Mouse (Mus musculus): Measurements from ENCODE around the gene Fbxo11. TPM values are rescaled to one million over a fixed set of nuclear protein-coding genes. Genes with fewer than 3 reads are reported as not detected.

Gene Fbxo11
- polyA plus RNA-seq, 1 experiment from 2014 or later: 32.2 TPM

- H3K36me3 ChIP-seq (ENCODE audit: control insufficient read depth, insufficient read depth, low read length): no peaks in the 10 kb centered on the region
- H3K9ac ChIP-seq (ENCODE audit: low read length): peak overlapping the region; percentile 100
- peak overlapping the region; percentile 96 for H3K4me3 ChIP-seq (ENCODE audit: low read depth, low read length)
- H3K9me3 ChIP-seq (ENCODE audit: control insufficient read depth, low read length): no peaks in the 10 kb centered on the region
- peaks cover 7% of the 10 kb centered on the region; the same call in 1 of the 2 replicates for H3K4me1 ChIP-seq (ENCODE audit: control insufficient read depth, insufficient read depth, low read length)
- no peaks in the 10 kb centered on the region for H3K27me3 ChIP-seq (ENCODE audit: control insufficient read depth, insufficient read depth, low read length)
- DNase-seq (ENCODE audit: low spot score) (peak; percentile 77), ATAC-seq (ENCODE audit: insufficient number of reproducible peaks, low FRiP score, low TSS enrichment, low read depth) (peak; percentile 7; the same call in 1 of the 2 replicates)
- under 1% methylated on average over 42 of the region's 67 CpGs for WGBS
- H3K27ac ChIP-seq (replicated peaks; ENCODE audit: low read depth, low read length): peak overlapping the region; percentile 100
- H3K4me2 ChIP-seq (ENCODE audit: low read depth, severe bottlenecking): peak overlapping the region; percentile 76
Observed at GRCm38 (mm10) chr17:88064347-88065030, 602 bp downstream of the Fbxo11 start.

- H3K4me1 ChIP-seq (ENCODE audit: control insufficient read depth, insufficient read depth, low read length): peaks cover 7% of the 10 kb centered on the region; the same call in 1 of the 2 replicates
- under 1% methylated on average over 23 of the region's 23 CpGs for WGBS
- DNase-seq (ENCODE audit: low spot score) (peak; percentile 71), ATAC-seq (ENCODE audit: insufficient number of reproducible peaks, low FRiP score, low TSS enrichment, low read depth) (no peak)
- H3K4me2 ChIP-seq (ENCODE audit: low read depth, severe bottlenecking): peak overlapping the region; percentile 76
- peak overlapping the region; percentile 96 for H3K4me3 ChIP-seq (ENCODE audit: low read depth, low read length)
- H3K27ac ChIP-seq (replicated peaks; ENCODE audit: low read depth, low read length): peak overlapping the region; percentile 100; the same call in 1 of the 2 replicates
- no peaks in the 10 kb centered on the region for H3K9me3 ChIP-seq (ENCODE audit: control insufficient read depth, low read length)
- H3K36me3 ChIP-seq (ENCODE audit: control insufficient read depth, insufficient read depth, low read length): no peaks in the 10 kb centered on the region
- H3K27me3 ChIP-seq (ENCODE audit: control insufficient read depth, insufficient read depth, low read length): no peaks in the 10 kb centered on the region
- H3K9ac ChIP-seq (ENCODE audit: low read length): peak overlapping the region; percentile 100
Observed at GRCm38 (mm10) chr17:88063980-88064346, 1.1 kb downstream of the Fbxo11 start.

- peak overlapping the region; percentile 76 for H3K4me2 ChIP-seq (ENCODE audit: low read depth, severe bottlenecking)
- peaks cover 7% of the 10 kb centered on the region; the same call in 1 of the 2 replicates for H3K4me1 ChIP-seq (ENCODE audit: control insufficient read depth, insufficient read depth, low read length)
- no peak overlapping the region for H3K27ac ChIP-seq (replicated peaks; ENCODE audit: low read depth, low read length)
- DNase-seq (ENCODE audit: low spot score) (no peak), ATAC-seq (ENCODE audit: insufficient number of reproducible peaks, low FRiP score, low TSS enrichment, low read depth) (no peak)
- WGBS: 49% methylated on average over 8 of the region's 8 CpGs
- no peak overlapping the region for H3K9ac ChIP-seq (ENCODE audit: low read length)
- H3K4me3 ChIP-seq (ENCODE audit: low read depth, low read length): peak overlapping the region; percentile 96
- no peaks in the 10 kb centered on the region for H3K9me3 ChIP-seq (ENCODE audit: control insufficient read depth, low read length)
- H3K36me3 ChIP-seq (ENCODE audit: control insufficient read depth, insufficient read depth, low read length): no peaks in the 10 kb centered on the region
- no peaks in the 10 kb centered on the region for H3K27me3 ChIP-seq (ENCODE audit: control insufficient read depth, insufficient read depth, low read length)
Observed at GRCm38 (mm10) chr17:88062860-88063580, 2.1 kb downstream of the Fbxo11 start.

- WGBS: 79% methylated on average over 3 of the region's 3 CpGs
- no peak overlapping the region for H3K4me2 ChIP-seq (ENCODE audit: low read depth, severe bottlenecking)
Observed at GRCm38 (mm10) chr17:88061942-88062341, 3.1 kb downstream of the Fbxo11 start.

GRCm38 (mm10) chr17:88058280-88058679 lies 6.8 kb downstream of the Fbxo11 start:
- no peaks in the 10 kb centered on the region for H3K9me3 ChIP-seq (ENCODE audit: control insufficient read depth, low read length)
- no peak overlapping the region for H3K27ac ChIP-seq (replicated peaks; ENCODE audit: low read depth, low read length)
- H3K4me2 ChIP-seq (ENCODE audit: low read depth, severe bottlenecking): no peak overlapping the region
- 78% methylated on average over 2 of the region's 2 CpGs for WGBS
- DNase-seq (ENCODE audit: low spot score) (no peak), ATAC-seq (ENCODE audit: insufficient number of reproducible peaks, low FRiP score, low TSS enrichment, low read depth) (no peak)
- H3K4me1 ChIP-seq (ENCODE audit: control insufficient read depth, insufficient read depth, low read length): peaks cover 5% of the 10 kb centered on the region; the same call in 1 of the 2 replicates
- no peaks in the 10 kb centered on the region for H3K27me3 ChIP-seq (ENCODE audit: control insufficient read depth, insufficient read depth, low read length)
- no peaks in the 10 kb centered on the region for H3K36me3 ChIP-seq (ENCODE audit: control insufficient read depth, insufficient read depth, low read length)
- no peak overlapping the region for H3K9ac ChIP-seq (ENCODE audit: low read length)
- no peak overlapping the region for H3K4me3 ChIP-seq (ENCODE audit: low read depth, low read length)

More at GRCm38 (mm10) chr17:88061942-88062341, 3.1 kb downstream of the Fbxo11 start:
- Histone ChIP-seq H3K4me1 (ENCODE audit: control insufficient read depth, insufficient read depth, low read length) (peaks cover 7% of the 10 kb centered on the region; the same call in 1 of the 2 replicates), H3K27me3 (ENCODE audit: control insufficient read depth, insufficient read depth, low read length) (no peaks in the 10 kb centered on the region), H3K27ac (replicated peaks; ENCODE audit: low read depth, low read length) (no peak overlapping the region), H3K9me3 (ENCODE audit: control insufficient read depth, low read length) (no peaks in the 10 kb centered on the region), H3K4me3 (ENCODE audit: low read depth, low read length) (no peak overlapping the region), H3K36me3 (ENCODE audit: control insufficient read depth, insufficient read depth, low read length) (no peaks in the 10 kb centered on the region), H3K9ac (ENCODE audit: low read length) (no peak overlapping the region)
- ATAC-seq (ENCODE audit: insufficient number of reproducible peaks, low FRiP score, low TSS enrichment, low read depth) (no peak), DNase-seq (ENCODE audit: low spot score) (no peak)

- H3K4me3 ChIP-seq (ENCODE audit: low read depth, low read length): no peak overlapping the region
- no peaks in the 10 kb centered on the region for H3K9me3 ChIP-seq (ENCODE audit: control insufficient read depth, low read length)
- H3K27me3 ChIP-seq (ENCODE audit: control insufficient read depth, insufficient read depth, low read length): no peaks in the 10 kb centered on the region
- no peaks in the 10 kb centered on the region for H3K36me3 ChIP-seq (ENCODE audit: control insufficient read depth, insufficient read depth, low read length)
- no peak overlapping the region for H3K27ac ChIP-seq (replicated peaks; ENCODE audit: low read depth, low read length)
- no peak for ATAC-seq (ENCODE audit: insufficient number of reproducible peaks, low FRiP score, low TSS enrichment, low read depth)
- H3K4me2 ChIP-seq (ENCODE audit: low read depth, severe bottlenecking): no peak overlapping the region
- no peak for DNase-seq (ENCODE audit: low spot score)
- H3K9ac ChIP-seq (ENCODE audit: low read length): no peak overlapping the region
- H3K4me1 ChIP-seq (ENCODE audit: control insufficient read depth, insufficient read depth, low read length): peaks cover 1% of the 10 kb centered on the region; the same call in 1 of the 2 replicates
- WGBS: 94% methylated on average over 1 of the region's 1 CpGs
Observed at GRCm38 (mm10) chr17:88057846-88058245, 7.2 kb downstream of the Fbxo11 start.

GRCm38 (mm10) chr17:88051679-88052078 lies 13.4 kb downstream of the Fbxo11 start:
- no peaks in the 10 kb centered on the region for H3K4me1 ChIP-seq (ENCODE audit: control insufficient read depth, insufficient read depth, low read length)
- ATAC-seq (ENCODE audit: insufficient number of reproducible peaks, low FRiP score, low TSS enrichment, low read depth): no peak
- H3K27ac ChIP-seq (replicated peaks; ENCODE audit: low read depth, low read length): no peak overlapping the region
- no peak overlapping the region for H3K4me2 ChIP-seq (ENCODE audit: low read depth, severe bottlenecking)
- H3K36me3 ChIP-seq (ENCODE audit: control insufficient read depth, insufficient read depth, low read length): no peaks in the 10 kb centered on the region
- DNase-seq (ENCODE audit: low spot score): no peak
- no peaks in the 10 kb centered on the region for H3K27me3 ChIP-seq (ENCODE audit: control insufficient read depth, insufficient read depth, low read length)
- H3K9ac ChIP-seq (ENCODE audit: low read length): no peak overlapping the region
- over 99% methylated on average over 4 of the region's 4 CpGs for WGBS
- no peaks in the 10 kb centered on the region for H3K9me3 ChIP-seq (ENCODE audit: control insufficient read depth, low read length)
- no peak overlapping the region for H3K4me3 ChIP-seq (ENCODE audit: low read depth, low read length)

GRCm38 (mm10) chr17:88050892-88051291 lies 14.2 kb downstream of the Fbxo11 start:
- H3K9me3 ChIP-seq (ENCODE audit: control insufficient read depth, low read length): no peaks in the 10 kb centered on the region
- H3K4me1 ChIP-seq (ENCODE audit: control insufficient read depth, insufficient read depth, low read length): no peaks in the 10 kb centered on the region
- no peak overlapping the region for H3K4me3 ChIP-seq (ENCODE audit: low read depth, low read length)
- no peak overlapping the region for H3K27ac ChIP-seq (replicated peaks; ENCODE audit: low read depth, low read length)
- no peak overlapping the region for H3K4me2 ChIP-seq (ENCODE audit: low read depth, severe bottlenecking)
- 100% methylated on average over 1 of the region's 1 CpGs for WGBS
- ATAC-seq (ENCODE audit: insufficient number of reproducible peaks, low FRiP score, low TSS enrichment, low read depth) (no peak), DNase-seq (ENCODE audit: low spot score) (no peak)
- no peaks in the 10 kb centered on the region for H3K27me3 ChIP-seq (ENCODE audit: control insufficient read depth, insufficient read depth, low read length)
- no peak overlapping the region for H3K9ac ChIP-seq (ENCODE audit: low read length)
- no peaks in the 10 kb centered on the region for H3K36me3 ChIP-seq (ENCODE audit: control insufficient read depth, insufficient read depth, low read length)

Data from limb, embryonic 11.5 days (tissue).